Mouse (Mus musculus) retina, embryonic 14.5 days (tissue): ENCODE results near the gene A630001G21Rik.

Experiments used
- DNase-seq: peaks from one replicate; pipeline ENCODE4 v3.0.0-alpha.2; 2015; ENCODE audit warnings: low spot score

Gene A630001G21Rik

GRCm38 (mm10) chr1:85735463-85736123 is 42.9 kb downstream of the A630001G21Rik start:
- DNase-seq: no peak

DNA sequence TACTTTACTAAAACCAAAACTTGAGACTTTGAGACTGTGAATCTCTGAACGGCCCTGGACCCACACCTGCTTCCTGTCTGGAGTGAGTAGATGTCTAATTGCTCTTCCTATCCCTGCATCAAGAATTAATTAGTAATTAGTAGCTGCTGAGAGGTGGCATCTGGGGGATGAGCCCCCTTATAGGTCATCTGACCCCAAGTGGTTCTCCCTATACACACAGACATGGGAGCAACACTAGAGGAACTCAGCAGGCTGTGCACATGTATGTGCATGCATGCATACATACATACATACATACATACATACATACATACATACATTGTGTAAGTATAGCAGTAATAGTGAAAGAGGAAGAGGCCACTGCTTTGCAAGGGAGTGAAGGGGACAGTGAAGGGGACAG is 43.9 kb downstream of the A630001G21Rik start:
- DNase-seq: no peak

DNA sequence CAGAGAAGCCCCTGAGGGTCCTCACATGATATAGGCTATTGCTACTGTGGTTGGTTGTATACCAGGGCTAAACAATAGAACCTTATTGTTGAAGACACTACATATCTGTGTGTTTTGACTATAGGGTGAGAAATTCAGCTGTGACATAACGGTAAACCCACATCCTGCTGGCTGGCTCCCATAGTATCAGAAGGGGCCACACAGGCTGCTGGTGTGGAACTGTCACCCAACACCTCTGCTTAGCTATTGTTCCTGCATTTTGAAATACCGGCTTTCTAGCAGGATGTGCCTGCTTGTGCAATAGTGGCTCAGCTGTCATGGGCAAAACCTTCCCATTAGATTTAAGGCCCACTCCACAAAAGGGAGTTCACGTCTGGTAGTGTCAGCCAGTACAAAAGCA is 45.9 kb downstream of the A630001G21Rik start:
- no peak for DNase-seq

DNA sequence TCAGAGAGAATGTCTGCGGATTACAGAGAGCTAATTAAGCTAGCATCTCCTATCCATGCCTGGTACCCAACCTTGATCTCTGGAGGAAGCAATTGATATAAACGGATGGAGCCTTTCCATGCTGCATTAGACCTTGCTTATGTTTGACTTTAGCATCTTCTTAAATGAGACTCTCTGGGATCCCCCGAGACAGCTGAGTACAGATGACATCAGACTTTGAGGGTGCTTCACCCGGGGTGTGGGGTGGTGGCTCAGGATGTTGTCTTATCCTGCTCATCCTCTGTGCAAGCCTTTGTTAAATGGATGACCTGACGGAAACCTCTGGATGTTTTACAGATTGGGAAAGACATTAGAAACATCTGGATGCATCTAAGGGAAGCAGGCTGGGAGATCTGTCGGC is 48.0 kb downstream of the A630001G21Rik start:
- no peak for DNase-seq

- DNase-seq: peak; percentile 65
Measured at GRCm38 (mm10) chr1:85720220-85720893, 58.1 kb downstream of the A630001G21Rik start.

DNA sequence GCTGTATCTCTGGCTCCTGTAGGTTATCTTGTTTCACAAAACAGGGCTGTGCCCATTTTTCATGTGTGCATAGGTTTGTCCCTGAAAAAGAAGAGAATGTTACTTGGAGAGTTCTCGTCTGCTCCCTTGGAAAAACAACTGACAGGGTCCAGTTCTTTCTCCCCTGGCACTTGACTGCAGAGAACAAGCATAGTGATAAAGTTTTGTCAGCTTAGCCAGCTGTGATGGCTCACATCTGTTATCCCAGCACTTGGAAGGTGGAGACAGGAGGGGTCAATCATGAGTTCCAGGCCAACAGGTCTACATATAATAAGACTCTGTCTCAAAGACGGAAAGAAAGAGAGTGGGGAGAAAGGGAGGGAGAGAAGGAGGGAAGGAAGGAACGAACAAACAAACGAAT is 59.4 kb downstream of the A630001G21Rik start:
- DNase-seq: no peak

- peak; percentile 47 for DNase-seq
Measured at GRCm38 (mm10) chr1:85716447-85717027, 61.9 kb downstream of the A630001G21Rik start.

- DNase-seq: no peak
Measured at GRCm38 (mm10) chr1:85714501-85714900, 63.9 kb downstream of the A630001G21Rik start.

DNA sequence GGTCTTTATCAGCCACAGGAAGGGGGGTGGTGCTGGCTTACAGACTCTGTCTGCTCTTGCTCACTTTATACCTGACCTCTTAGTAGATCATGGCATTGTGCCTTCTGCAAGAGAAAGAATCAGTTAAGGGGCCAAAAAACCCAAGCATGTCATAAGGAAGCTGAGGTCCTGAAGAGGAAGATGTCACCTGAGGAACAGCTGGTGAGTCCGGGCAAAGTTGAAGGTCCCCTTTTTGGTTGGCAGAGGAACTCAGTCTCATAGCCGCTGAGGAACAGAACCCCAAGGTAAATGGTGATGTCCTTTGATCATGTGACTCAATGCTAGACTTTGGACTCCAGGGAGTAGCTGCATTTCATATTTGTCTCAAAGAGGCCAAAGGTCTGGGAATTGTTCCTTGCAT is 71.7 kb downstream of the A630001G21Rik start:
- no peak for DNase-seq

GRCm38 (mm10) chr1:85705552-85705951 is 72.9 kb downstream of the A630001G21Rik start:
- no peak for DNase-seq

DNA sequence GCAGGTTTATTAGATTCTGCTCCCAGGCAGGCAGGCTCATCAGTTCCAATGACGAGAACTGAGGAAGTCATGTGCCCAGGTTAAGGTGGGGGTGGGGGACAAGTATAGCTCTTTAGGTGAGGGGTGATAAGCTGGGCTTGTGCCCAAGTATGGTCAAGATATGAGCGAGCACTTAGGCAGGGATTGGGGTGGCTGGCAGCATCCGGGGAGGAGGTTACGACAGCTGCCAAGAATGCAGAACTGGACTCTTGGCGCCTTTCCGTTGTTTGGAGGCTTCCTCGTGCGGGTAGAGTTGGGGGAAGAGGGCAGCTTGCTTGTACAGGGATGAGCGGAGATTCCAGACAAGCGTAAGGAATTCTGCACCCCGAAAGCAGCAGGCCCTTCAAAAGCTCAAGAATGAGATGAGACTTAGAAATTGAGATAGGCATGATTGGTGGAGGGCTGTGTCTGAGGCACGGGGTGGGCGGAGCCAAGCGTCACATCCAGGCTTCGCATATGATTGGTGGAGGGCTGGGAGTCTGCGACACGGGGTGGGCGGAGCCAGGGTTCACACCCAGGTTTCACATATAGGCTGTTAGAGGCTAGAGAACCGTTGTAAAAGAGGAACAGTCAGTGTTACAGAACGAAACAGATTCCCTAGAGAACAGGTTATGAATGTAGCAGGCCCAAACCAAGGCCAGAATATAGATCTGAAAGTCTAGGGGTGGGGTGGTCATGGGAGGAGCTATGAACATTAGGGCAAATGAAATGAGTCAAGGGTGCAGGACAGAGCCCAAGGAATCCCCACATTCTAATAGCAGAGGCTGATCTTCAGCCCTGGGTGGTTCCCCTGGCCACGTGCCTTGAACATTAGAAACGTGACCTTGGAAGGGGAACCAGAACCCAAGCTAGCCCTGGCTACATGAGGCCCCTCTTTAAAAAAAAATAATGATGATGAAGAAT is 74.9 kb downstream of the A630001G21Rik start:
- peak; percentile 78 for DNase-seq

GRCm38 (mm10) chr1:85702531-85702930 is 75.9 kb downstream of the A630001G21Rik start:
- no peak for DNase-seq

DNA sequence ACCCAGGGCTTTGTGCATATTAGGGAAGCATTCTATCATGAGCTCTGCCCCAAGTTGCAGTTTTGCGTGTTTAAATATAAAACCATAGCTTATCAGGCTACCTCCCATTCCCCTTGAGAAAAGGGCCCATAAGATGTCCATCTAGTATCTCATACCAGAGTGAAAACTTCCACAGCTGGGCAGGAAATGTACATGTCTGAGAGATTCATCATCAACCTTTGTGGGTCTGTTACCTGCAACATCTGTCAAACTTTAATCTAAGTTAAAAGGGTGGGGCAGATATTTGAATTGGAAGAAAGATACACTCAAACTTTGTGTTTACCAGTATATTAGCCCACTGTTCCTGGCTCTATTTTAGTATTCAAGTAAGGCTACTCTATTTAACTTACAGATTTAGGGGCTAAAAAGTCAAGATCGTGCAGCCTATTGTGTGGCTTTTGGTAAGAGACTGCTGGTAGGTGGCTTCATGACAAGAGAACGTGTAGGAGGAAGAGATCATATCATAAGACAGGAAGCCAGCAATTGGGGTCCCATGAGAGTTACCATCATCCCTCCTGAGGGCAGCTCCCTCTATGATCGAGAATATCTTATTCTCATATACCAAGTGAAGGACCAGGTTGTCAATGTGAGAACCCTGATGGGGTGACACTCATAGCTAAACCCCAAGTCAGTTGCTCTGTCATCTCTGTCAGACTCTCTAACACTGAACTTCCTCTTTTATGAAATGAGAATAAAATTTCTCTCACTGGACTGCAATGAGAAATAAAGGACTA is 80.5 kb downstream of the A630001G21Rik start:
- no peak for DNase-seq

DNA sequence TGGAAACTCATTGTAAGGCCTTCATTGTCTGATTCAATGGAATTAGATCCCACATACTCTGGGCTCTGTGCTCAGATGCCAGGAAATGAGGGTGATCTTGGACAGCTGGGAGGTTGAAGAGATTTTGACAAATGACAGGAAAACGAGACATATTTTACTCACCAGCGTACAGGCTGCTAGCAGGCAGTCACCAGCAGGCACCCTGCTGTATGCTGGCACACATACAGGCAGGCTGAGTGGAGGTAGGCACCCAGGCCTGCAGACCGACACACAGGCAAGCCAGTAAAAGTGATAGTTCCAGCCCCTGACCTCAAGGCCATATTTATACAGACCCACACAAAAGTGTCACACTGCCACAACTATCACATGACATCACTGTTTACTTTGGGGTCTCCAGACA is 82.8 kb downstream of the A630001G21Rik start:
- DNase-seq: no peak

GRCm38 (mm10) chr1:85693280-85693679 is 85.2 kb downstream of the A630001G21Rik start:
- DNase-seq: no peak

DNA sequence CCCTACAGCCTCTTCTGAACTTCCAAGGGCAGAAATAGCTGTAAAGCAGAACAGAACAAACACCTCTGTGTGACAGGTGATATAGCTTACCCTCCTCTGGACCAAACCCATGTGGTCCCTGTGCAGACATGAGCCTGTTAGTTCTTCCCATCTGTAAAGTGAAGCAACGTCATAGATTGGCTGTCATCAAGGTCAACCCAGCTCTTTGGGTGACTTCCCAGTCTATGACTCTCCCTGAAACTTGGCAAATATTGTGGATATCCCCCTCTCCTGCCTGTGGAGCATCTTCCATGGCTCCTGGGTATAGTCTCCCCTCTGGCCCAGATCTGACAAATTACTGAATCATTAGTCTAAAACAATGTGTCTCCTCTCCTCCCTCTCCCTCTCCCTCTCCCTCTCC is 86.2 kb downstream of the A630001G21Rik start:
- DNase-seq: no peak

- DNase-seq: no peak
Measured at GRCm38 (mm10) chr1:85690544-85690943, 87.9 kb downstream of the A630001G21Rik start.

DNA sequence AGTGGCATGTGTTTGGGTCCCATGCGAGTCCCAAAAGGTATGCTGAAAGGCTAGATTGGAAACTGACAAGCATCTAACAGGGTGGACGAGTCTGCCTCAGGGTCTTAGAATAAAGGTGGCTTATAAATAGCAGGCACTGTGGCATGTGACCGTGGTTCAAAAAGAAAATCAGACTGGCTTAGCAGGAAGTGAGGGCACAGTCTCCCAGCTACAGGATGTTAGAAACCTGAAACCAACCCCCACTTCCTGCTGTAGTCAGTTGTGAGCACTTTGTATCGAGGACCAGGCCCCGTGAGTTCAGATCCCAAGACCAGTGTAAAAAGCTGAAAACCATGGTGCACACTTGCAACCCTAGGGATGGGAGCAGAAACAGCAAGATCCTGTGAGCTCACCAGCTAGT is 91.1 kb downstream of the A630001G21Rik start:
- no peak for DNase-seq

DNA sequence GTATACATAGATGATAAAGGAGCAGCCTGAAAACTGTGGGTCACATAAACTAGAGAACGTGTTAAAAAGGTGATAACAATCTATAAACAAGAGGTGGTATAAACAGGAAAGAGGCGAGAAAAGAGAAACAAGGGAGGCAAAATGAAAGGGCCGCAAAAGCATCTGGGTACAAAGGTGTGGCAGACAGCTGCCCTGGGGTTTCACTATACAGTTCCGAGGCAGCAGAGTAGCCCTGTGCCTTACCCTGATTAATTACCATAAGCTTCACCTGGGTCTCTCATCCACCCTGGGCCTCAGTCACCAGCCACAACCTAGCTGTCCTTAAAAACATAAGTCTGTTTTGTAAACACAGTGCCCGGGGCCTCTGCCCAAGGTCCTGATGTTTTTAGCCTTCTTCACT is 91.8 kb downstream of the A630001G21Rik start:
- DNase-seq: no peak

- no peak for DNase-seq
Measured at GRCm38 (mm10) chr1:85680226-85680625, 98.2 kb downstream of the A630001G21Rik start.
